Mouse (Mus musculus) CH12.LX (cell line): Measurements from ENCODE around the gene Marveld1. TPM values are rescaled to one million over a fixed set of nuclear protein-coding genes. Genes with fewer than 3 reads are reported as not detected.
A peak's percentile ranks its signal among the peaks of the same experiment; 100 is the strongest.

Experiments
- DNase-seq: peaks from one replicate; pipeline ENCODE4 v3.0.0-alpha.2; 2013; ENCODE audit errors: extremely low read depth
- H3K27ac ChIP-seq: 2 replicates; pipeline ENCODE4 v1.5.1; 2012; ENCODE audit warnings: low read depth, mild to moderate bottlenecking, control low read depth, moderate library complexity; ENCODE audit not compliant: insufficient read depth
- H3K27me3 ChIP-seq: replicated peaks from 2 replicates; pipeline ENCODE3; 2012; ENCODE audit warnings: inconsistent platforms
- H3K36me3 ChIP-seq, 2 experiments: replicated peaks in 1 of 2; 2 replicates each; pipeline versions ENCODE3 to v1.6.1; 2012; ENCODE audit warnings: inconsistent platforms in 1 of 2, low read length in 1 of 2, mild to moderate bottlenecking in 1 of 2, mixed read lengths in 1 of 2, moderate library complexity in 1 of 2; ENCODE audit not compliant: control insufficient read depth in 1 of 2, insufficient read depth in 1 of 2
- H3K4me1 ChIP-seq, 2 experiments: 2 replicates each; pipeline ENCODE4 v1.6.1; 2012; ENCODE audit warnings: inconsistent platforms in 1 of 2, moderate library complexity in 1 of 2; ENCODE audit not compliant: insufficient read depth in 2 of 2, control insufficient read depth in 1 of 2
- H3K4me2 ChIP-seq: 2 replicates; pipeline ENCODE4 v1.6.1; 2012; ENCODE audit warnings: low read depth, mild to moderate bottlenecking, control low read depth; ENCODE audit not compliant: poor library complexity, insufficient read depth, severe bottlenecking
- H3K4me3 ChIP-seq, 3 experiments: fragments of 150-350 bp in 1 of 3; sonication (generic) in 1 of 3; replicated peaks in 1 of 3; 2 replicates each; pipeline versions ENCODE3 to v1.5.1; 2011 to 2012; ENCODE audit warnings: low read depth in 2 of 3, low read length in 2 of 3, mild to moderate bottlenecking in 2 of 3, moderate library complexity in 2 of 3, control low read depth in 1 of 3, improper control_type of control experiment in 1 of 3, inconsistent platforms in 1 of 3, mixed read lengths in 1 of 3; ENCODE audit not compliant: poor library complexity in 1 of 3
- H3K79me2 ChIP-seq: replicated peaks from 2 replicates; pipeline ENCODE4 v1.6.1; 2012; ENCODE audit warnings: mild to moderate bottlenecking, moderate library complexity; ENCODE audit not compliant: control insufficient read depth, poor library complexity, insufficient read depth, severe bottlenecking; ENCODE audit errors: extremely low read depth
- H3K9ac ChIP-seq: 2 replicates; pipeline ENCODE4 v1.6.1; 2012; ENCODE audit warnings: low read depth, mild to moderate bottlenecking, control low read depth, moderate library complexity; ENCODE audit not compliant: insufficient read depth
- H3K9me3 ChIP-seq: replicated peaks from 2 replicates; pipeline ENCODE3; 2012; ENCODE audit warnings: low read length, inconsistent platforms, mixed read lengths
- CHD1 ChIP-seq: IDR thresholded peaks from 2 replicates; pipeline ENCODE4 v1.6.1; 2012; ENCODE audit warnings: low read depth, low read length, improper control_type of control experiment, inconsistent platforms
- CHD2 ChIP-seq: IDR thresholded peaks from 2 replicates; pipeline ENCODE4 v1.6.1; 2011; ENCODE audit warnings: low read length, improper control_type of control experiment
- CTCF ChIP-seq, 2 experiments: IDR thresholded peaks in 1 of 2; conservative IDR thresholded peaks in 1 of 2; 2 replicates each; pipeline ENCODE4 v1.5.1; 2011 to 2012; ENCODE audit warnings: low read depth in 2 of 2, low read length in 2 of 2, improper control_type of control experiment in 1 of 2, inconsistent platforms in 1 of 2, mild to moderate bottlenecking in 1 of 2, moderate library complexity in 1 of 2
- E2F4 ChIP-seq: IDR thresholded peaks from 2 replicates; pipeline ENCODE4 v1.6.1; 2011; ENCODE audit warnings: low read depth, low read length, improper control_type of control experiment; ENCODE audit not compliant: insufficient replicate concordance
- ELF1 ChIP-seq: IDR thresholded peaks from 2 replicates; pipeline ENCODE4 v1.6.1; 2014; ENCODE audit warnings: low read depth, mild to moderate bottlenecking, inconsistent platforms, low read length, improper control_type of control experiment
- ETS1 ChIP-seq: conservative IDR thresholded peaks from 2 replicates; pipeline ENCODE4 v1.6.1; 2012; ENCODE audit warnings: low read depth, mild to moderate bottlenecking, inconsistent platforms, low read length, improper control_type of control experiment, moderate library complexity
- HCFC1 ChIP-seq: IDR thresholded peaks from 2 replicates; pipeline ENCODE4 v1.6.1; 2012; ENCODE audit warnings: low read depth, mild to moderate bottlenecking, inconsistent platforms, low read length, improper control_type of control experiment
- IRF4 ChIP-seq: IDR thresholded peaks from 2 replicates; pipeline ENCODE4 v1.6.1; 2014; ENCODE audit warnings: low read depth, mild to moderate bottlenecking, inconsistent platforms, low read length, improper control_type of control experiment
- JUND ChIP-seq: conservative IDR thresholded peaks from 2 replicates; pipeline ENCODE4 v1.6.1; 2011; ENCODE audit warnings: low read depth, low read length, improper control_type of control experiment
- MAFK ChIP-seq: IDR thresholded peaks from 2 replicates; pipeline ENCODE4 v1.6.1; 2011; ENCODE audit warnings: low read length, improper control_type of control experiment; ENCODE audit not compliant: insufficient replicate concordance
- MAZ ChIP-seq: IDR thresholded peaks from 2 replicates; pipeline ENCODE4 v1.6.1; 2012; ENCODE audit warnings: low read depth, mild to moderate bottlenecking, inconsistent platforms, low read length, improper control_type of control experiment, moderate library complexity
- MEF2A ChIP-seq: IDR thresholded peaks from 2 replicates; pipeline ENCODE4 v1.6.1; 2014; ENCODE audit warnings: low read depth, mild to moderate bottlenecking, inconsistent platforms, low read length, improper control_type of control experiment, borderline replicate concordance
- MXI1 ChIP-seq: IDR thresholded peaks from 2 replicates; pipeline ENCODE4 v1.6.1; 2011; ENCODE audit warnings: mild to moderate bottlenecking, low read depth, low read length, improper control_type of control experiment
- MYC ChIP-seq: IDR thresholded peaks from 2 replicates; pipeline ENCODE4 v1.6.1; 2011; ENCODE audit warnings: low read depth, mild to moderate bottlenecking, improper control_type of control experiment, low read length
- PAX5 ChIP-seq: IDR thresholded peaks from 2 replicates; pipeline ENCODE4 v1.6.1; 2012; ENCODE audit warnings: low read length, inconsistent platforms, mixed read lengths
- POLR2A ChIP-seq: IDR thresholded peaks from 2 replicates; pipeline ENCODE4 v1.6.1; 2011; ENCODE audit warnings: low read depth, mild to moderate bottlenecking, improper control_type of control experiment, low read length
- RAD21 ChIP-seq: IDR thresholded peaks from 2 replicates; pipeline ENCODE4 v1.6.1; 2011; ENCODE audit warnings: low read depth, mild to moderate bottlenecking, low read length, improper control_type of control experiment, moderate library complexity
- RCOR1 ChIP-seq: conservative IDR thresholded peaks from 2 replicates; pipeline ENCODE4 v1.6.1; 2012; ENCODE audit warnings: low read depth, mild to moderate bottlenecking, inconsistent platforms, low read length, improper control_type of control experiment
- SMC3 ChIP-seq: IDR thresholded peaks from 2 replicates; pipeline ENCODE4 v1.6.1; 2011; ENCODE audit warnings: low read depth, low read length, improper control_type of control experiment
- TBP ChIP-seq: conservative IDR thresholded peaks from 2 replicates; pipeline ENCODE4 v1.6.1; 2011; ENCODE audit warnings: low read depth, low read length, improper control_type of control experiment
- UBTF ChIP-seq: IDR thresholded peaks from 2 replicates; pipeline ENCODE4 v1.6.1; 2012; ENCODE audit warnings: low read depth, mild to moderate bottlenecking, inconsistent platforms, low read length, improper control_type of control experiment, moderate library complexity
- ZC3H11A ChIP-seq: IDR thresholded peaks from 2 replicates; pipeline ENCODE4 v1.6.1; 2012; ENCODE audit warnings: low read depth, mild to moderate bottlenecking, inconsistent platforms, low read length, improper control_type of control experiment
- ZMIZ1 ChIP-seq: IDR thresholded peaks from 2 replicates; pipeline ENCODE4 v1.6.1; 2012; ENCODE audit warnings: low read depth, mild to moderate bottlenecking, inconsistent platforms, low read length, improper control_type of control experiment
- ZNF384 ChIP-seq: IDR thresholded peaks from 2 replicates; pipeline ENCODE4 v1.6.1; 2012; ENCODE audit warnings: low read depth, low read length, improper control_type of control experiment, inconsistent platforms
- dilution Hi-C: fragments of 300-500 bp; cut with MboI; formaldehyde crosslinking; loops from 2 replicates; pipeline ENCODE4 v1.14.3; 2020; ENCODE audit warnings: low sequenced_read_pairs; ENCODE audit not compliant: extremely low pct_unique_long_range_greater_than_20kb, extremely low pct_ligation_motif_present
- in situ Hi-C: fragments of 300-500 bp; cut with MboI; formaldehyde crosslinking; loops from 3 replicates; pipeline ENCODE4 v1.14.3; 2019; ENCODE audit warnings: low sequenced_read_pairs, low pct_ligation_motif_present, low pct_unique_long_range_greater_than_20kb, mixed read lengths
- polyA plus RNA-seq: library from polyadenylated mRNA; unstranded; fragments of >175 nt; gene quantifications from 2 replicates; pipeline ENCODE4 v1.2.1, GENCODE M21; 2012; ENCODE audit warnings: low read depth; ENCODE audit not compliant: insufficient read length
- total RNA-seq, 2 experiments: library from RNA; depleted of rRNA; stranded (reverse); fragments of 300-350 nt in 1 of 2; fragments of >200 nt in 1 of 2; gene quantifications; 2 replicates each; pipeline ENCODE4 v1.2.3; 2012 to 2014

Marveld1 gene
- total and polyA plus RNA-seq, 3 experiments, result 0.07 TPM; not detected in 2

DNA sequence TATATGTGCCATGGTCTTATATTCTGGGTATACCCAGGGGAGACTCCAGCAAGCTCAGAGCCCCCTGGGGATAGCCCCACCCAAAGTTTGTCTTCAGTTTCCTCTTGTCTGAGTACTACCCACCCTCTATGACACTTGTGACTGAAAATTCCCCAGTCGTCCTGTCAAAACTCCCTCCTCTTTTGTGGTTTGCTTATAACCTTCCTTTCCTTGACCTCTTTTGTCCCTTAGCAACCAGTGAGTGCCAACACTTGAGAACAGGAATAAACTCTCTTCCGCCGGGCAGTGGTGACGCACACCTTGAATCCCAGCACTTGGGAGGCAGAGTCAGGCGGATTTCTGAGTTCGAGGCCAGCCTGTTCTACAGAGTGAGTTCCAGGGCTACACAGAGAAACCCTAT lies 3.1 kb upstream of the Marveld1 start:
- H3K9me3 ChIP-seq, result peaks cover 11% of the 10 kb centered on the region
- dilution Hi-C loops, result no loop called here
- H3K27me3 ChIP-seq, result peaks cover 3% of the 10 kb centered on the region
- H3K79me2 ChIP-seq, result no peaks in the 10 kb centered on the region
- DNase-seq, result no peak
- no peak overlapping the region for H3K4me2 ChIP-seq
- peaks cover 4 to 25% of the 10 kb centered on the region in 2 experiments; a peak in 2 of 4 replicates for H3K4me1 ChIP-seq
- no peak overlapping the region; the same call in 1 of the 2 replicates for H3K9ac ChIP-seq
- H3K36me3 ChIP-seq, result no peaks in the 10 kb centered on the region
- no peak overlapping the region for H3K4me3 ChIP-seq
- in situ Hi-C loops, result no loop called here
- no peak overlapping the region for H3K27ac ChIP-seq
- TF ChIP-seq ZC3H11A, result no peak
- no peak for TF ChIP-seq MAFK
- no peak for TF ChIP-seq MEF2A
- TF ChIP-seq CTCF (conservative IDR thresholded peaks at IDR 0.05 in 1 of 2, IDR thresholded peaks at IDR 0.05 in 1 of 2; ENCODE audit: low read depth in 2 of 2, low read length in 2 of 2), result no peak
- TF ChIP-seq JUND, result no peak
- TF ChIP-seq CHD2, result no peak
- no peak for TF ChIP-seq MXI1
- TF ChIP-seq IRF4, result no peak
- no peak for TF ChIP-seq HCFC1
- TF ChIP-seq CHD1, result no peak
- no peak for TF ChIP-seq MAZ
- TF ChIP-seq MYC, result no peak
- no peak for TF ChIP-seq ELF1
- TF ChIP-seq ZNF384, result no peak
- TF ChIP-seq RAD21, result no peak
- no peak for TF ChIP-seq ZMIZ1
- TF ChIP-seq ETS1, result no peak
- TF ChIP-seq E2F4, result no peak
- no peak for TF ChIP-seq POLR2A
- no peak for TF ChIP-seq SMC3

DNA sequence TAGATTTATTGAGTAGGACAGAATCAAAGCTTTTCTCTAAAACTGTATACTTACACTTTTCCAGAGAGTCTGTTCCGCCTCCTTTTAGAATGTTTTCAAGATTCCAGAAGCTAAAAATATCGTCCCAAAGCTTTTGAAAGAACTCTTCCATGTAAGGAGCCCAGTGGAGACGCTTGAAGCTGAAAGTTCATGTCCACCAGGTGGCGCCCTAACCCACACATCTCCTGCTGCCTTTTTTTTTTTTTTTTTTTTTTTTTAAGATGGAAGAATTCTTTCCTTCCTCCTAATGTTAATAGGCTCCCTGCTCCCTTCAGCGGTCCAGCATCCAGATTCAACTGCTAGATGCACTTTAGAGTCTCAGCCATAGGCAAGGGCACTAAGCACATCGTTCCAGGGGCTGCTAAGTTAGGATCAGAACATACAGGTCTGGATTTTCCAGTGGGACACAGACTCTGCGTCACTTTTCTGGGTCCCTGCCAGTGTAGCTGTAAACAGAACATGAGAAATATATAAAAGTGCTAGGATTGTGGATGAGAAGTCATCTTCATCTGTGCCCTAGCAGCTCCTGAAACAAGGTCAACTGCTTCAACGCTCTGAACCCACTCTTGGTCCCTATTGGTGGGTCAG lies 2.5 kb upstream of the Marveld1 start:
- dilution Hi-C loops, result no loop called here
- Histone ChIP-seq H3K9ac (no peak overlapping the region), H3K4me2 (peak overlapping the region; percentile 64; the same call in 1 of the 2 replicates)

More for the DNA sequence above, 2.5 kb upstream of the Marveld1 start:
- H3K27me3 ChIP-seq, result peaks cover 3% of the 10 kb centered on the region
- H3K4me1 ChIP-seq, result peaks cover 4 to 22% of the 10 kb centered on the region in 2 experiments; a peak in 2 of 4 replicates
- H3K36me3 ChIP-seq, result no peaks in the 10 kb centered on the region
- TF ChIP-seq IRF4 (0 out of 2 replicates have a peak, but pooled peaks have one; percentile 13), RAD21 (peak; percentile 73), PAX5 (no peak), TBP (no peak), CTCF (conservative IDR thresholded peaks at IDR 0.05 in 1 of 2, IDR thresholded peaks at IDR 0.05 in 1 of 2; ENCODE audit: low read depth in 2 of 2, low read length in 2 of 2) (peak; percentile 53 to 88; a peak in 3 of 4 replicates), MEF2A (0 out of 2 replicates have a peak, but pooled peaks have one; percentile 11), SMC3 (peak; percentile 87), RCOR1 (no peak), ZNF384 (peak; percentile 99), UBTF (peak; percentile 51; the same call in 1 of the 2 replicates), ZC3H11A (peak; percentile 36), POLR2A (no peak)
- TF ChIP-seq, all 38 proteins: peak for 8
- no peak overlapping the region for H3K27ac ChIP-seq
- H3K9me3 ChIP-seq, result peaks cover 11% of the 10 kb centered on the region
- DNase-seq, result peak; percentile 86
- no peak overlapping the region for H3K4me3 ChIP-seq
- in situ Hi-C loops, result no loop called here
- H3K79me2 ChIP-seq, result no peaks in the 10 kb centered on the region
